In genomic region chr7:97864531-97864930, GRCm38 (mm10) we compare ENCODE assay signal across 41 mouse cellular contexts. TPM values are rescaled to one million over a fixed set of nuclear protein-coding genes. Genes with fewer than 3 reads are reported as not detected.
DNase-seq lines count a peak whose midpoint lies in the region; ATAC-seq and TF ChIP-seq lines count a peak whose summit lies in the region.
"Had no signal": no experiment of that assay in that cellular context is flagged by ENCODE, and none has a peak within 500 bp of the region (broad histone marks: within the 10 kb centered on the region; RNA-seq: fewer than 3 reads in every experiment).

No protein-coding gene starts in this region.

- no peaks in the 10 kb centered on the region for H3K36me3 ChIP-seq in heart, adult 2 months (ENCODE audit: control insufficient read depth, insufficient read depth, low read length)
- no peaks in the 10 kb centered on the region for H3K36me3 ChIP-seq in lung, postnatal 0 days (ENCODE audit: insufficient read depth, low read length)
- H3K36me3 ChIP-seq: embryonic facial prominence, embryonic 15.5 days; heart, embryonic 10.5 days; kidney, embryonic 15.5 days had no signal

- H3K9ac ChIP-seq in heart, adult 2 months (ENCODE audit: low read depth, low read length): no peak overlapping the region
- H3K9ac ChIP-seq in lung, postnatal 0 days (replicated peaks; ENCODE audit: low read depth): no peak overlapping the region
- H3K9ac ChIP-seq: embryonic facial prominence, embryonic 15.5 days; forebrain, embryonic 12.5 days; forebrain, postnatal 0 days; hindbrain, embryonic 15.5 days; kidney, embryonic 15.5 days; liver, embryonic 14.5 days; midbrain, embryonic 12.5 days; neural tube, embryonic 13.5 days had no signal

- H3K27ac ChIP-seq in heart, adult 2 months: no peak overlapping the region
- no peak overlapping the region for H3K27ac ChIP-seq in lung, postnatal 0 days (ENCODE audit: low read length)
- H3K27ac ChIP-seq: embryonic facial prominence, embryonic 15.5 days; forebrain, embryonic 12.5 days; heart, embryonic 10.5 days; hindbrain, embryonic 10.5 days; hindbrain, embryonic 15.5 days; kidney, embryonic 15.5 days; liver, embryonic 14.5 days; midbrain, embryonic 12.5 days; neural tube, embryonic 13.5 days; stomach, postnatal 0 days had no signal

- intact Hi-C loops in heart, adult 2 months (cut with DNase I): no loop called here

- H3K4me1 ChIP-seq in heart, adult 2 months (ENCODE audit: control insufficient read depth, insufficient read depth, low read length): no peaks in the 10 kb centered on the region
- no peaks in the 10 kb centered on the region for H3K4me1 ChIP-seq in lung, postnatal 0 days (ENCODE audit: insufficient read depth, low read depth, low read length)
- H3K4me1 ChIP-seq: embryonic facial prominence, embryonic 15.5 days; forebrain, embryonic 12.5 days; hindbrain, embryonic 10.5 days; hindbrain, embryonic 15.5 days; kidney, embryonic 15.5 days; megakaryocyte, embryonic 14.5 days; midbrain, embryonic 12.5 days; neural tube, embryonic 13.5 days had no signal

- no peaks in the 10 kb centered on the region for H3K27me3 ChIP-seq in heart, adult 2 months (ENCODE audit: control insufficient read depth, insufficient read depth, low read length)
- no peaks in the 10 kb centered on the region for H3K27me3 ChIP-seq in lung, postnatal 0 days (replicated peaks; ENCODE audit: insufficient read depth, low read length)
- H3K27me3 ChIP-seq: embryonic facial prominence, embryonic 15.5 days; forebrain, embryonic 12.5 days; hindbrain, embryonic 15.5 days; kidney, embryonic 15.5 days; megakaryocyte, embryonic 14.5 days; midbrain, embryonic 12.5 days; neural tube, embryonic 13.5 days had no signal

- no peaks in the 10 kb centered on the region for H3K9me3 ChIP-seq in lung, postnatal 0 days (ENCODE audit: low read length)
- H3K9me3 ChIP-seq: embryonic facial prominence, embryonic 15.5 days; forebrain, embryonic 12.5 days; heart, embryonic 10.5 days; hindbrain, embryonic 10.5 days; hindbrain, embryonic 15.5 days; kidney, embryonic 15.5 days; megakaryocyte, embryonic 14.5 days; midbrain, embryonic 12.5 days; neural tube, embryonic 13.5 days had no signal

- WGBS in heart, adult 2 months: 30% methylated on average over 1 of the region's 1 CpGs
- WGBS in lung, postnatal 0 days: 55% methylated on average over 1 of the region's 1 CpGs

- DNase-seq in heart, adult 11 months: peak; percentile 17
- DNase-seq in heart, adult 2 months: no peak
- DNase-seq in lung, postnatal 0 days (ENCODE audit: low spot score): peak; percentile 44
- no peak for DNase-seq in lung, postnatal 4 days
- peak; percentile 11 for DNase-seq in retina, embryonic 14.5 days (ENCODE audit: low spot score)
- DNase-seq in adrenal gland, adult 8-10 months: no peak
- DNase-seq: adrenal gland, postnatal 14 days; B cell, adult 2 months; cerebellum, adult 18-20 months; cerebellum, postnatal 10 days; forebrain, postnatal 0 days; gastrocnemius, postnatal 36 days; kidney, adult 11 months; kidney, postnatal 25 days; liver; lung, adult 2 months; lung, postnatal 36 days; right cerebral cortex, postnatal 25 days; spleen, adult 18-20 months; thymus, postnatal 4 days had no signal

- no peak for TF ChIP-seq POLR2A in heart, adult 2 months (IDR thresholded peaks at IDR 0.05; ENCODE audit: insufficient read depth, low read depth, low read length)

- H3K4me3 ChIP-seq in heart, adult 2 months: no peak overlapping the region
- H3K4me3 ChIP-seq in lung, postnatal 0 days (ENCODE audit: low read depth, low read length): no peak overlapping the region
- H3K4me3 ChIP-seq: embryonic facial prominence, embryonic 15.5 days; forebrain, embryonic 12.5 days; heart, embryonic 10.5 days; hindbrain, embryonic 10.5 days; hindbrain, embryonic 15.5 days; kidney, embryonic 15.5 days; megakaryocyte, embryonic 14.5 days; midbrain, embryonic 12.5 days; neural tube, embryonic 13.5 days had no signal

- ATAC-seq in lung, postnatal 0 days: no peak; the same call in 1 of the 2 replicates
- no peak for ATAC-seq in cerebellum, adult (ENCODE audit: insufficient number of reproducible peaks, low FRiP score, low TSS enrichment)
- ATAC-seq: activated CD4-positive, CD25-positive, alpha-beta regulatory T cell, adult 4 months; forebrain, postnatal 0 days; inflammation-experienced regulatory T-cells, adult 6 months had no signal

- no peak for TF ChIP-seq CTCF in heart, adult 2 months (IDR thresholded peaks at IDR 0.05)
- TF ChIP-seq CTCF in lung, postnatal 0 days (IDR thresholded peaks at IDR 0.05): no peak

- TF ChIP-seq EP300 in heart, adult 2 months (IDR thresholded peaks at IDR 0.05; ENCODE audit: insufficient read depth, low read depth, low read length): no peak
- TF ChIP-seq EP300 in lung, postnatal 0 days (IDR thresholded peaks at IDR 0.05): no peak

- no peaks in the 10 kb centered on the region for H3K79me2 ChIP-seq in heart, adult 2 months (replicated peaks; ENCODE audit: control insufficient read depth, insufficient read depth, low read length)

- H3K4me2 ChIP-seq in lung, postnatal 0 days (replicated peaks; ENCODE audit: low read depth, low read length): no peak overlapping the region
- H3K4me2 ChIP-seq: embryonic facial prominence, embryonic 15.5 days; forebrain, embryonic 12.5 days; hindbrain, embryonic 15.5 days; kidney, embryonic 15.5 days; midbrain, embryonic 12.5 days; neural tube, embryonic 13.5 days had no signal

RNA-seq across cellular contexts. Expression of gene Gdpd4, which starts 55.2 kb away (rescaled TPM):
- total RNA-seq in heart, adult 2 months (2021): not detected
- polyA plus RNA-seq in heart, adult 2 months (2012; rRNA removed): not detected in 2 replicates
- polyA plus RNA-seq in lung, postnatal 0 days (2015; fragmentation: Nextera tagmentation; extraction: Ambion mirVana): not detected in 2 replicates
- not detected for total RNA-seq in adrenal gland, adult 8-10 months (2022)
- total RNA-seq: adrenal gland, postnatal 14 days; common myeloid progenitor, adult 5-6 weeks; forebrain, postnatal 0 days; layer of hippocampus, adult 18-20 months; layer of hippocampus, postnatal 10 days; midbrain, postnatal 0 days had no signal
- polyA plus RNA-seq: activated CD4-positive, CD25-positive, alpha-beta regulatory T cell, adult 4 months; embryonic facial prominence, embryonic 15.5 days; forebrain, embryonic 12.5 days; heart, embryonic 16.5 days; hindbrain, embryonic 10.5 days; hindbrain, embryonic 15.5 days; inflammation-experienced regulatory T-cells, adult 6 months; kidney, embryonic 15.5 days; limb, embryonic 11.5 days; liver, embryonic 14.5 days; lung, adult 2 months; midbrain, embryonic 12.5 days; midbrain, postnatal 0 days; stomach, postnatal 0 days; thymus, postnatal 0 days had no signal

Comparison
In these comparisons a context has a peak if more than half of its experiments do, and no peak if none do; other contexts are left out.
1. DNase-seq: peak in heart, adult 11 months (single experiment), lung, postnatal 0 days (single experiment) and retina, embryonic 14.5 days (single experiment); none in heart, adult 2 months (0 of 2), lung, postnatal 4 days (0 of 2) and adrenal gland, adult 8-10 months (single experiment).